Mouse (Mus musculus) liver, adult 2 months (tissue): ENCODE measurements at regions not wholly inside any gene's neighbourhood (a gene's known extent, or its start where the extent isn't known, plus 50 kb on each side); places are given as distances from the start of the nearest gene placed in this dataset.

ENCODE experiments used
- CTCF ChIP-seq: fragments of 200-500 bp; IDR thresholded peaks from 2 replicates; pipeline ENCODE4 v1.5.1; 2011; ENCODE audit warnings: low read depth, low read length, control low read depth
- POLR2A ChIP-seq: fragments of 200-500 bp; IDR thresholded peaks from 2 replicates; pipeline ENCODE4 v1.6.1; 2011; ENCODE audit warnings: low read length, control low read depth; ENCODE audit not compliant: insufficient read depth; ENCODE audit errors: extremely low read depth

DNA sequence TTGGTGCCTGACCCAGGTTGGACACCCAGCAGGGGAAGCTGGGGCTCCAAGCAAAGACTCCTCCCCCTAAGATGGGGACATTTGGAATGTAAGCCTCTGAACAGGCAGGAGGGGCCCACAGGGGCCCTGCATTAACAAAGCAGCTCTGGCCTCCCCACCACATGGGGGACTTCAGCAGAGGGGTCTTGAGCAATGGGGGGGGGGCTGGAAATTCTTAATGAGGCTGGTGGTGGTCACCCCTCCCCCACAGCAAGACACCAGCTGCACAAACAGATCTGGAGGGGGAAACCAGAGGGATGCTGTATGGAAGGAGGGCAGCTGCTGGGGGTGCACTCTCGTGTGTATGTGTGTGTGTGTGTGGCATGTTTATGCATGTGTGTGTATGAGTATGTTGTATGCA, 55.2 kb upstream of the Gm26897 start:
- TF ChIP-seq CTCF, result no peak
- no peak for TF ChIP-seq POLR2A
